Mouse (Mus musculus) CH12.LX (cell line): Measurements from ENCODE around the gene Fam210b. TPM values are rescaled to one million over a fixed set of nuclear protein-coding genes. Genes with fewer than 3 reads are reported as not detected.
A peak's percentile ranks its signal among the peaks of the same experiment; 100 is the strongest.

Experiments
- DNase-seq: peaks from one replicate; pipeline ENCODE4 v3.0.0-alpha.2; 2013; ENCODE audit errors: extremely low read depth
- H3K27ac ChIP-seq: 2 replicates; pipeline ENCODE4 v1.5.1; 2012; ENCODE audit warnings: low read depth, mild to moderate bottlenecking, control low read depth, moderate library complexity; ENCODE audit not compliant: insufficient read depth
- H3K27me3 ChIP-seq: replicated peaks from 2 replicates; pipeline ENCODE3; 2012; ENCODE audit warnings: inconsistent platforms
- H3K36me3 ChIP-seq, 2 experiments: replicated peaks in 1 of 2; 2 replicates each; pipeline versions ENCODE3 to v1.6.1; 2012; ENCODE audit warnings: inconsistent platforms in 1 of 2, low read length in 1 of 2, mild to moderate bottlenecking in 1 of 2, mixed read lengths in 1 of 2, moderate library complexity in 1 of 2; ENCODE audit not compliant: control insufficient read depth in 1 of 2, insufficient read depth in 1 of 2
- H3K4me1 ChIP-seq, 2 experiments: 2 replicates each; pipeline ENCODE4 v1.6.1; 2012; ENCODE audit warnings: inconsistent platforms in 1 of 2, moderate library complexity in 1 of 2; ENCODE audit not compliant: insufficient read depth in 2 of 2, control insufficient read depth in 1 of 2
- H3K4me2 ChIP-seq: 2 replicates; pipeline ENCODE4 v1.6.1; 2012; ENCODE audit warnings: low read depth, mild to moderate bottlenecking, control low read depth; ENCODE audit not compliant: poor library complexity, insufficient read depth, severe bottlenecking
- H3K4me3 ChIP-seq, 3 experiments: fragments of 150-350 bp in 1 of 3; sonication (generic) in 1 of 3; replicated peaks in 1 of 3; 2 replicates each; pipeline versions ENCODE3 to v1.5.1; 2011 to 2012; ENCODE audit warnings: low read depth in 2 of 3, low read length in 2 of 3, mild to moderate bottlenecking in 2 of 3, moderate library complexity in 2 of 3, control low read depth in 1 of 3, improper control_type of control experiment in 1 of 3, inconsistent platforms in 1 of 3, mixed read lengths in 1 of 3; ENCODE audit not compliant: poor library complexity in 1 of 3
- H3K79me2 ChIP-seq: replicated peaks from 2 replicates; pipeline ENCODE4 v1.6.1; 2012; ENCODE audit warnings: mild to moderate bottlenecking, moderate library complexity; ENCODE audit not compliant: control insufficient read depth, poor library complexity, insufficient read depth, severe bottlenecking; ENCODE audit errors: extremely low read depth
- H3K9ac ChIP-seq: 2 replicates; pipeline ENCODE4 v1.6.1; 2012; ENCODE audit warnings: low read depth, mild to moderate bottlenecking, control low read depth, moderate library complexity; ENCODE audit not compliant: insufficient read depth
- H3K9me3 ChIP-seq: replicated peaks from 2 replicates; pipeline ENCODE3; 2012; ENCODE audit warnings: low read length, inconsistent platforms, mixed read lengths
- ETS1 ChIP-seq: conservative IDR thresholded peaks from 2 replicates; pipeline ENCODE4 v1.6.1; 2012; ENCODE audit warnings: low read depth, mild to moderate bottlenecking, inconsistent platforms, low read length, improper control_type of control experiment, moderate library complexity
- HCFC1 ChIP-seq: IDR thresholded peaks from 2 replicates; pipeline ENCODE4 v1.6.1; 2012; ENCODE audit warnings: low read depth, mild to moderate bottlenecking, inconsistent platforms, low read length, improper control_type of control experiment
- JUN ChIP-seq: IDR thresholded peaks from 2 replicates; pipeline ENCODE4 v1.6.1; 2011; ENCODE audit warnings: low read depth, mild to moderate bottlenecking, low read length, improper control_type of control experiment, moderate library complexity; ENCODE audit not compliant: insufficient read depth
- MAFK ChIP-seq: IDR thresholded peaks from 2 replicates; pipeline ENCODE4 v1.6.1; 2011; ENCODE audit warnings: low read length, improper control_type of control experiment; ENCODE audit not compliant: insufficient replicate concordance
- MAZ ChIP-seq: IDR thresholded peaks from 2 replicates; pipeline ENCODE4 v1.6.1; 2012; ENCODE audit warnings: low read depth, mild to moderate bottlenecking, inconsistent platforms, low read length, improper control_type of control experiment, moderate library complexity
- MYC ChIP-seq: IDR thresholded peaks from 2 replicates; pipeline ENCODE4 v1.6.1; 2011; ENCODE audit warnings: low read depth, mild to moderate bottlenecking, improper control_type of control experiment, low read length
- POLR2A ChIP-seq: IDR thresholded peaks from 2 replicates; pipeline ENCODE4 v1.6.1; 2011; ENCODE audit warnings: low read depth, mild to moderate bottlenecking, improper control_type of control experiment, low read length
- RAD21 ChIP-seq: IDR thresholded peaks from 2 replicates; pipeline ENCODE4 v1.6.1; 2011; ENCODE audit warnings: low read depth, mild to moderate bottlenecking, low read length, improper control_type of control experiment, moderate library complexity
- RCOR1 ChIP-seq: conservative IDR thresholded peaks from 2 replicates; pipeline ENCODE4 v1.6.1; 2012; ENCODE audit warnings: low read depth, mild to moderate bottlenecking, inconsistent platforms, low read length, improper control_type of control experiment
- SMC3 ChIP-seq: IDR thresholded peaks from 2 replicates; pipeline ENCODE4 v1.6.1; 2011; ENCODE audit warnings: low read depth, low read length, improper control_type of control experiment
- TBP ChIP-seq: conservative IDR thresholded peaks from 2 replicates; pipeline ENCODE4 v1.6.1; 2011; ENCODE audit warnings: low read depth, low read length, improper control_type of control experiment
- TCF12 ChIP-seq: IDR thresholded peaks from 2 replicates; pipeline ENCODE4 v1.6.1; 2014; ENCODE audit warnings: low read depth, mild to moderate bottlenecking, inconsistent platforms, low read length, improper control_type of control experiment
- UBTF ChIP-seq: IDR thresholded peaks from 2 replicates; pipeline ENCODE4 v1.6.1; 2012; ENCODE audit warnings: low read depth, mild to moderate bottlenecking, inconsistent platforms, low read length, improper control_type of control experiment, moderate library complexity
- ZKSCAN1 ChIP-seq: IDR thresholded peaks from 2 replicates; pipeline ENCODE4 v1.6.1; 2012; ENCODE audit warnings: low read depth, inconsistent platforms, low read length, improper control_type of control experiment, borderline replicate concordance
- ZMIZ1 ChIP-seq: IDR thresholded peaks from 2 replicates; pipeline ENCODE4 v1.6.1; 2012; ENCODE audit warnings: low read depth, mild to moderate bottlenecking, inconsistent platforms, low read length, improper control_type of control experiment
- ZNF384 ChIP-seq: IDR thresholded peaks from 2 replicates; pipeline ENCODE4 v1.6.1; 2012; ENCODE audit warnings: low read depth, low read length, improper control_type of control experiment, inconsistent platforms
- dilution Hi-C: fragments of 300-500 bp; cut with MboI; formaldehyde crosslinking; loops from 2 replicates; pipeline ENCODE4 v1.14.3; 2020; ENCODE audit warnings: low sequenced_read_pairs; ENCODE audit not compliant: extremely low pct_unique_long_range_greater_than_20kb, extremely low pct_ligation_motif_present
- in situ Hi-C: fragments of 300-500 bp; cut with MboI; formaldehyde crosslinking; loops from 3 replicates; pipeline ENCODE4 v1.14.3; 2019; ENCODE audit warnings: low sequenced_read_pairs, low pct_ligation_motif_present, low pct_unique_long_range_greater_than_20kb, mixed read lengths
- polyA plus RNA-seq: library from polyadenylated mRNA; unstranded; fragments of >175 nt; gene quantifications from 2 replicates; pipeline ENCODE4 v1.2.1, GENCODE M21; 2012; ENCODE audit warnings: low read depth; ENCODE audit not compliant: insufficient read length
- total RNA-seq, 2 experiments: library from RNA; depleted of rRNA; stranded (reverse); fragments of 300-350 nt in 1 of 2; fragments of >200 nt in 1 of 2; gene quantifications; 2 replicates each; pipeline ENCODE4 v1.2.3; 2012 to 2014

The Fam210b gene
- total and polyA plus RNA-seq, 3 experiments, result 0.68 to 1.5 (median 1.2) TPM

DNA sequence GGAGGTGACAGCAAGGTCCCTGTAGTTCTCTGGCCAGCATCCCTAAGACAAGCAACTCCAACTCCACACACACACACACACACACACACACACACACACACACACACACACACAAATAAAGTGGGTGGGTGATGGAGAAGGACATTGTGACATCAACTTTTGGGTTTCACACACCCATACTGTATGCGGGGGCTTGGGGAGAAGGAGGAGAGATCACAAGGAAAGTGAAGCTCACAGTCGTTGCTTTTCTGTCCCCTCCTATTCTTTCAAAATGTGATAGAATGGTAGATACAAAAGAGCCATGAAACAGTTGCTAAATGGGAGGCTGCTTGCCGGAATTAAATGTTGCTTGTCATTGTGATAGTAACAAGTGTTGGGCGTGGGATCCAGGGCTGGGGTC is 49.3 kb downstream of the Fam210b start:
- Histone ChIP-seq H3K4me3 (peak overlapping the region in 2 of 3 experiments; percentile 58), H3K4me1 (peaks cover 19 to 78% of the 10 kb centered on the region in 2 experiments)
- in situ Hi-C loops, result no loop called here

DNA sequence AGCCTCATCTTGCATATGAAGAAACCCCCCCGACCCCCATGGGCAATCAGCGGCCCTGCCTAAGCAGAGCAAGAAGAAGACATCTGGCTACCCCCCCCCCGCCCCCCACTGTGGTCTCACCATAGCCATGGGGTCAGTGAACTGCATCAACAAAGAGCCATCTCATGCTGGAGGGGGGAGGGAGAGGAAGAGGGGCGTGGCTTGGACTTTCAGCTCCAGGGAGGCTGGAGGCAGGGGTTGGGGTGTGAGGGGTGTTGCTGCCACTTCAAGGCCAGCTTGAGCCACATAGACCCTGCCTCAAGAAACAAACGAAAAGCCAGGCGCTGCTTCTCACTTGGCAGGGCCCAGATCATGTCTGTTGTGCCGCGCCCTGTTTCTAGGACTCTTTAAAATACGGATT is 50.6 kb downstream of the Fam210b start:
- Histone ChIP-seq H3K27ac (no peak overlapping the region), H3K79me2 (0 out of 2 replicates have a peak, but pooled peaks cover 3% of the 10 kb centered on the region), H3K4me3 (no peak overlapping the region), H3K9me3 (peaks cover 7% of the 10 kb centered on the region), H3K4me1 (peaks cover 20 to 76% of the 10 kb centered on the region in 2 experiments), H3K27me3 (no peaks in the 10 kb centered on the region), H3K36me3 (peaks cover 0 to 21% of the 10 kb centered on the region in 2 experiments), H3K9ac (no peak overlapping the region), H3K4me2 (no peak overlapping the region)
- no peak for DNase-seq
- dilution Hi-C loops, result no loop called here
- in situ Hi-C loops, result no loop called here
- TF ChIP-seq MYC (no peak), TBP (no peak), ZMIZ1 (no peak), JUN (no peak), TCF12 (no peak), MAFK (no peak), POLR2A (no peak), SMC3 (no peak), RAD21 (no peak), UBTF (no peak), ZNF384 (no peak), MAZ (no peak), ETS1 (no peak), RCOR1 (no peak)

More for the DNA sequence above, 49.3 kb downstream of the Fam210b start:
- dilution Hi-C loops, result no loop called here
- peaks cover 7% of the 10 kb centered on the region for H3K9me3 ChIP-seq
- H3K27ac ChIP-seq, result no peak overlapping the region
- H3K4me2 ChIP-seq, result peak overlapping the region; percentile 70; the same call in 1 of the 2 replicates
- H3K36me3 ChIP-seq, result peaks cover 0 to 21% of the 10 kb centered on the region in 2 experiments
- 0 out of 2 replicates have a peak, but pooled peaks cover 3% of the 10 kb centered on the region for H3K79me2 ChIP-seq
- peak overlapping the region; percentile 61; the same call in 1 of the 2 replicates for H3K9ac ChIP-seq
- H3K27me3 ChIP-seq, result no peaks in the 10 kb centered on the region
- DNase-seq, result no peak
- TF ChIP-seq ZKSCAN1 (no peak), ETS1 (no peak), TBP (no peak), HCFC1 (no peak)
- TF ChIP-seq, all 38 proteins: peak for 0
